Mouse (Mus musculus) embryonic facial prominence, embryonic 11.5 days (tissue): ENCODE data around the gene Def6. TPM values are rescaled to one million over a fixed set of nuclear protein-coding genes. Genes with fewer than 3 reads are reported as not detected.

Experiments
- ATAC-seq: fragments of 200-750 bp; cut with Nextera tagmentation; replicated peaks from 2 replicates; pipeline ENCODE4 v1.8.0; 2017; ENCODE audit warnings: low read depth; ENCODE audit not compliant: insufficient number of reproducible peaks, low FRiP score, low TSS enrichment
- DNase-seq: peaks from one replicate; pipeline ENCODE4 v3.0.0-alpha.2; 2015; ENCODE audit warnings: low spot score
- H3K27ac ChIP-seq: fragments of 300-500 bp; sonication (generic); replicated peaks from 2 replicates; pipeline ENCODE4 v1.5.1; 2014; ENCODE audit warnings: mild to moderate bottlenecking, low read depth, low read length, control low read depth
- H3K27me3 ChIP-seq: fragments of 300-500 bp; sonication (generic); 2 replicates; pipeline ENCODE4 v1.6.1; 2014; ENCODE audit warnings: mild to moderate bottlenecking, low read length, moderate library complexity, mixed read lengths; ENCODE audit not compliant: control insufficient read depth, insufficient read depth
- H3K36me3 ChIP-seq: fragments of 300-500 bp; sonication (generic); replicated peaks from 2 replicates; pipeline ENCODE4 v1.6.1; 2014; ENCODE audit warnings: low read depth, mild to moderate bottlenecking, low read length, moderate library complexity, mixed read lengths; ENCODE audit not compliant: control insufficient read depth, insufficient read depth
- H3K4me1 ChIP-seq: fragments of 300-500 bp; sonication (generic); 2 replicates; pipeline ENCODE4 v1.6.1; 2014; ENCODE audit warnings: low read length, mixed read lengths; ENCODE audit not compliant: control insufficient read depth, insufficient read depth
- H3K4me2 ChIP-seq: fragments of 300-500 bp; sonication (generic); 2 replicates; pipeline ENCODE4 v1.6.1; 2014; ENCODE audit warnings: low read depth, mild to moderate bottlenecking, control low read depth, low read length, moderate library complexity
- H3K4me3 ChIP-seq: fragments of 300-500 bp; sonication (generic); 2 replicates; pipeline ENCODE4 v1.5.1; 2014; ENCODE audit warnings: low read depth, low read length, control low read depth
- H3K9ac ChIP-seq: fragments of 300-500 bp; sonication (generic); replicated peaks from 2 replicates; pipeline ENCODE4 v1.6.1; 2014; ENCODE audit warnings: mild to moderate bottlenecking, control low read depth, low read length
- H3K9me3 ChIP-seq: fragments of 300-500 bp; sonication (generic); replicated peaks from 2 replicates; pipeline ENCODE4 v1.6.1; 2016; ENCODE audit warnings: mild to moderate bottlenecking, low read length, inconsistent platforms, mixed read lengths; ENCODE audit not compliant: control insufficient read depth
- WGBS: fragments of 180-500 bp; shearing (Covaris S2); extraction: QIAGEN DNeasy Blood & Tissue Kit; methylation state at CpG from one replicate; pipeline ENCODE4 v1.1.7; 2014; 5-methylcytosine and 5-hydroxymethylcytosine counted together
- polyA plus RNA-seq: library from polyadenylated mRNA; unstranded; fragments of >200 nt; fragmentation: Nextera tagmentation; extraction: Ambion mirVana; gene quantifications from 2 replicates; pipeline ENCODE4 v1.2.1, GENCODE M21; 2014

The Def6 gene
- polyA plus RNA-seq, 1 experiment from 2014 or later, result 3.0 TPM

GRCm38 (mm10) chr17:28236636-28237015 lies 29.0 kb downstream of the Def6 start:
- ATAC-seq (no peak), DNase-seq (no peak)
- H3K27ac ChIP-seq, result no peak overlapping the region
- no peaks in the 10 kb centered on the region; the same call in 1 of the 2 replicates for H3K36me3 ChIP-seq
- 94% methylated on average over 4 of the region's 4 CpGs for WGBS
- no peak overlapping the region for H3K4me3 ChIP-seq
- H3K4me2 ChIP-seq, result no peak overlapping the region
- no peak overlapping the region for H3K9ac ChIP-seq
- no peaks in the 10 kb centered on the region for H3K4me1 ChIP-seq
- H3K27me3 ChIP-seq, result no peaks in the 10 kb centered on the region
- no peaks in the 10 kb centered on the region for H3K9me3 ChIP-seq

DNA sequence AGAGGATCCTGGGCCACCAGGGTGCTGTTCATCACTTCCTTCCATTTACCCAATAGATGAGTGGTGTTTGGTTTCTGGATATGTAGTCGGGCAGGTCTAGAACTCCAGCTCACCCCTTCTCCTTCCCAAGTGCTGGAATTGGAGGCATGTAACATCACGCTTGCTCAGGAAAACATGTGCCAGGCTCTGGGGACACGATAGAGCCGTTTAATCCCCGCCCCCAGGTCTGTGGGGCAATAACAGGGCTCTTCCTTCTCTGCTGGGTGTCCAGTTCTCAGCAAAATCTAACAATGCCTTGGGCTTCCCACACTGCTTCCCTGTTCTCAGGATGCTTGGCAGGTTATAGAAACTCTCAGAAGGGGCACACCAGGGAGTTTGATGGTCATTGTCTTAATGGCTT lies 29.8 kb downstream of the Def6 start:
- Histone ChIP-seq H3K4me1 (no peaks in the 10 kb centered on the region), H3K36me3 (no peaks in the 10 kb centered on the region; the same call in 1 of the 2 replicates), H3K27me3 (no peaks in the 10 kb centered on the region), H3K4me2 (no peak overlapping the region), H3K9ac (no peak overlapping the region), H3K4me3 (no peak overlapping the region), H3K9me3 (no peaks in the 10 kb centered on the region), H3K27ac (no peak overlapping the region)
- ATAC-seq (no peak), DNase-seq (no peak)
- WGBS, result 67% methylated on average over 5 of the region's 5 CpGs

DNA sequence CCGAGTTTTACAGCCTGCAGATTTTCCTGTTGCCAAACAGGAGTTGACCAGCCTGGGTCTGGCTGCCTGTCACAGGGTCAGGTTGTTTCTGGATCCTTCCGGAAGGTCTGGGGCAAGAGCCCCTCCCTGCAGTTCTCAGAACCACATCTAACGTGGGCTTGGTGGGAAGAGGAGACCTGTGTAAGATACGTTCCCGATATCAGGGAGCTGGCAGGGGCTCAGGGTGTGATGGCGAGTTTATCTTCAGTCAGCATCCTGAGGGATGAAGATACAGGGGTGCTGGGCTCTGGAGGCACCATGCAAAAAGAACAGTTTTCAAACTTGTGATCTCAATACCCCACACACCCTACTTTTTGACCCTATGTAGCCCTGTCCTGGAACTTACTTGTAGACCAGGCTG lies 30.3 kb downstream of the Def6 start:
- no peak overlapping the region for H3K27ac ChIP-seq
- H3K4me2 ChIP-seq, result no peak overlapping the region
- DNase-seq (no peak), ATAC-seq (no peak)
- no peaks in the 10 kb centered on the region for H3K27me3 ChIP-seq
- no peaks in the 10 kb centered on the region for H3K4me1 ChIP-seq
- H3K4me3 ChIP-seq, result no peak overlapping the region
- no peaks in the 10 kb centered on the region; the same call in 1 of the 2 replicates for H3K36me3 ChIP-seq
- 76% methylated on average over 6 of the region's 6 CpGs for WGBS
- no peaks in the 10 kb centered on the region for H3K9me3 ChIP-seq
- H3K9ac ChIP-seq, result no peak overlapping the region

- H3K4me2 ChIP-seq, result no peak overlapping the region
- no peaks in the 10 kb centered on the region for H3K9me3 ChIP-seq
- no peaks in the 10 kb centered on the region for H3K27me3 ChIP-seq
- H3K4me1 ChIP-seq, result no peaks in the 10 kb centered on the region; the same call in 1 of the 2 replicates
- H3K36me3 ChIP-seq, result no peaks in the 10 kb centered on the region; the same call in 1 of the 2 replicates
- DNase-seq (no peak), ATAC-seq (no peak)
- no peak overlapping the region for H3K9ac ChIP-seq
- no peak overlapping the region for H3K27ac ChIP-seq
- no peak overlapping the region for H3K4me3 ChIP-seq
- 94% methylated on average over 5 of the region's 5 CpGs for WGBS
Observed at GRCm38 (mm10) chr17:28240846-28241245, 33.3 kb downstream of the Def6 start.

DNA sequence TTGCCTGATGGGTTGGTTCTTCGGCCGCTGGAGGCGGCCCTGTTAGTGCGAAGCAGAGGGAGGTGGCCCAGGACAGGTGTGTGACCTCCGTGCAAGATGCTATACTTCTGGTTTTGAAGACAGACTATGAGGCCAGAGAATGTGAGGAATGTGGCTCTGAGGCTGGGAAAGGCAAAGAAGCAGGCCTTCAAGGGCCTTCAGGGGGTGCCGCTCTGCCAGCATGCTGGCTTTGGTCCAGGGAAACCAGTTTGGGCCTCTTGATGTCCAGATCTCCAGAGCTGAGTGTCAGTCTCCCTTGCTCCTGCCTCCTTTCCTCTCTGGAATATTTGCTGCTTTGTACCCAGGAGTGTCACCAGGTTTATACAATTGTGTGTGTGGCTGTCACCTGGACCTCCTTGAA lies 34.7 kb downstream of the Def6 start:
- Histone ChIP-seq H3K4me1 (peaks cover 3% of the 10 kb centered on the region), H3K27ac (no peak overlapping the region), H3K4me2 (no peak overlapping the region), H3K27me3 (no peaks in the 10 kb centered on the region), H3K9ac (no peak overlapping the region), H3K36me3 (no peaks in the 10 kb centered on the region; the same call in 1 of the 2 replicates), H3K9me3 (no peaks in the 10 kb centered on the region), H3K4me3 (no peak overlapping the region)
- ATAC-seq (no peak), DNase-seq (no peak)
- WGBS, result 80% methylated on average over 6 of the region's 6 CpGs

GRCm38 (mm10) chr17:28244214-28244613 lies 36.6 kb downstream of the Def6 start:
- ATAC-seq, result no peak
- 77% methylated on average over 6 of the region's 6 CpGs for WGBS
- 0 out of 2 replicates have a peak overlapping the region, but pooled peaks have one; percentile 20 for H3K27ac ChIP-seq
- H3K27me3 ChIP-seq, result no peaks in the 10 kb centered on the region
- H3K9me3 ChIP-seq, result no peaks in the 10 kb centered on the region
- H3K9ac ChIP-seq, result no peak overlapping the region
- H3K4me3 ChIP-seq, result no peak overlapping the region
- no peak for DNase-seq
- no peaks in the 10 kb centered on the region; the same call in 1 of the 2 replicates for H3K36me3 ChIP-seq
- H3K4me2 ChIP-seq, result no peak overlapping the region
- H3K4me1 ChIP-seq, result peaks cover 8% of the 10 kb centered on the region

DNA sequence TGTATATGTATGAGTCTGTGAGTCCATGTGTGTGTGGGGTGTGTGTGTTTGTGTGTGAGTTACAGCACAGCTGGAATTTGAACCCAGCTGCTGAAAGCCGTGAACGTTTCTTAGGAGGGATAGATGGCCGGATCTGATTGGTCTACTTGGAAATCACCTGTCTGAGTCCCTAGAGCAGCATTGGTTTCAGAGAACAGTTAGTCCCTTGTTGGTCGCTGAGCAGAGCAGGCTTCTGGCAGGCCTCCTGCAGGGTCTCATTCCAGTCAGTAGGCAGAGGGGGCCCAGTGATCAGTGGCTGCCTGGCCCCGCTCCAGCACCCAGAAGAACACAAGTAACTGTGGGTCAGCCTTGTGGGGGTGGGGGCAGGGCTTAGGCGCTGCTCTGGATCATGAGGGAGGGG lies 37.1 kb downstream of the Def6 start:
- no peaks in the 10 kb centered on the region for H3K27me3 ChIP-seq
- peaks cover 8% of the 10 kb centered on the region for H3K4me1 ChIP-seq
- no peak overlapping the region for H3K9ac ChIP-seq
- H3K9me3 ChIP-seq, result no peaks in the 10 kb centered on the region
- no peaks in the 10 kb centered on the region; the same call in 1 of the 2 replicates for H3K36me3 ChIP-seq
- WGBS, result 34% methylated on average over 6 of the region's 6 CpGs
- H3K27ac ChIP-seq, result 0 out of 2 replicates have a peak overlapping the region, but pooled peaks have one; percentile 20
- H3K4me3 ChIP-seq, result no peak overlapping the region
- no peak overlapping the region for H3K4me2 ChIP-seq
- DNase-seq, result peak; percentile 49
- ATAC-seq, result 0 out of 2 replicates have a peak, but pooled peaks have one; percentile 25

GRCm38 (mm10) chr17:28246640-28247039 lies 39.1 kb downstream of the Def6 start:
- H3K4me3 ChIP-seq, result no peak overlapping the region
- H3K4me2 ChIP-seq, result no peak overlapping the region
- no peak overlapping the region for H3K9ac ChIP-seq
- H3K27me3 ChIP-seq, result no peaks in the 10 kb centered on the region
- H3K27ac ChIP-seq, result no peak overlapping the region; the same call in 1 of the 2 replicates
- no peaks in the 10 kb centered on the region for H3K9me3 ChIP-seq
- 72% methylated on average over 11 of the region's 11 CpGs for WGBS
- ATAC-seq, result no peak
- DNase-seq, result no peak
- H3K4me1 ChIP-seq, result peaks cover 8% of the 10 kb centered on the region
- no peaks in the 10 kb centered on the region; the same call in 1 of the 2 replicates for H3K36me3 ChIP-seq
